Comparison of ENCODE assay signal across 8 mouse cellular contexts in the genomic region with DNA sequence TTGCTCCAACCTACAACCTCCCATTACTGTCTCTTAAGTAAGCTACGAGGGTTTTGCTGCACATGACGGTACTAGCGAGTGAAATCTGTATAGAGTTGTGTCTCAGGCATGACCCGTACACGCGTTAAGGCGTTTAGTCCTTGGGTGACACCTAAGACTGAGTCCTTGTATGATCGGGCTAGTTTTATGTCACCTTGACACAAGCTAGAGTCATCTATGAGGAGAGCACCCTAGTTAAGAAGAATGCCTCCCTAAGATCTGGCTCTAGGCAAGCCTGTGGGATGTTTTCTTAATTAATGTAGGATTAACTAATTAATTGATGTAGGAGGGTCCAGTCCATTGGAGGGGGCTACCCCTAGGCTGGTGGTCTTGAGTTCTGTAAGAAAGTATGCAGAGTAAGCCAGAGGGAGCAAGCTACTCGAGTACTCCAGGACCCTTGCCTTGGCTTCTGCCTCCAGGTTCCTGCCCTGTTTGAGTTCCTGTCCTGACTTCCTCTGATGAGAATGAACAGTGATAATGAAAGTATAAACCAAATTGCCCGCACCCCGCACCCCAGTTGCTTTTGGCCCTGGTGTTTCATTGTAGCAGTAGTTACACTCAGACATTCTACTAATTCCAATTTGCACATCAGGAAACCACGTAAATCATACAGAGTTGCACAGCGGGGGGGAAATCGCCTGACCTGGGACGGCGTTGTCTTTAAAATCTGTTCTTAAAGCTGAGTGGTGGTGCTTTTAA. TPM values are rescaled to one million over a fixed set of nuclear protein-coding genes. Genes with fewer than 3 reads are reported as not detected.
DNase-seq lines count a peak whose midpoint lies in the region; ATAC-seq and TF ChIP-seq lines count a peak whose summit lies in the region.

No protein-coding gene starts in this region.

- H3K9ac ChIP-seq in heart, embryonic 12.5 days: peak overlapping the region; percentile 62
- H3K9ac ChIP-seq in kidney, embryonic 14.5 days (ENCODE audit: low read depth, low read length): peak overlapping the region; percentile 40; the same call in 1 of the 2 replicates

- H3K4me3 ChIP-seq in cortical plate, adult 2 months (ENCODE audit: insufficient read depth, low read length): peak overlapping the region; percentile 91
- peak overlapping the region; percentile 92 for H3K4me3 ChIP-seq in heart, embryonic 12.5 days
- peak overlapping the region; percentile 99 for H3K4me3 ChIP-seq in kidney, embryonic 14.5 days (ENCODE audit: low read length)
- H3K4me3 ChIP-seq in small intestine, adult 2 months (ENCODE audit: low read depth, low read length): peak overlapping the region; percentile 27

- peaks cover 3% of the 10 kb centered on the region; the same call in 1 of the 2 replicates for H3K36me3 ChIP-seq in heart, embryonic 12.5 days
- no peaks in the 10 kb centered on the region; the same call in 1 of the 2 replicates for H3K36me3 ChIP-seq in kidney, embryonic 14.5 days (ENCODE audit: control insufficient read depth, insufficient read depth, low read length)
- no peaks in the 10 kb centered on the region for H3K36me3 ChIP-seq in small intestine, adult 2 months (ENCODE audit: control insufficient read depth, insufficient read depth, low read length)

- peak; percentile 62 for DNase-seq in CD4-positive helper T cell, adult 2 months (ENCODE audit: low read depth, low spot score)
- peak; percentile 36 for DNase-seq in NIH3T3 (ENCODE audit: low read depth)
- peak; percentile 20 for DNase-seq in lung, postnatal 10 days
- no peak for DNase-seq in gastrocnemius, adult 8-10 months (ENCODE audit: low spot score in 2 of 2)

- 24% methylated on average over 16 of the region's 16 CpGs for WGBS in heart, embryonic 12.5 days
- WGBS in kidney, embryonic 14.5 days: 19% methylated on average over 16 of the region's 16 CpGs
- 7% methylated on average over 16 of the region's 16 CpGs for WGBS in small intestine, adult 2 months

- TF ChIP-seq CTCF in cortical plate, adult 2 months (IDR thresholded peaks at IDR 0.05; ENCODE audit: extremely low read depth, insufficient read depth, low read length): no peak
- no peak for TF ChIP-seq CTCF in small intestine, adult 2 months (IDR thresholded peaks at IDR 0.05; ENCODE audit: extremely low read depth, insufficient read length, insufficient replicate concordance, low read depth, low read length)

- 0 out of 2 replicates have a peak, but pooled peaks have one; percentile 43 for ATAC-seq in heart, embryonic 12.5 days (ENCODE audit: insufficient number of reproducible peaks, low FRiP score)
- ATAC-seq in kidney, embryonic 14.5 days (ENCODE audit: low FRiP score, low TSS enrichment): peak; percentile 48; the same call in 1 of the 2 replicates

- no peaks in the 10 kb centered on the region for H3K9me3 ChIP-seq in heart, embryonic 12.5 days (replicated peaks)
- H3K9me3 ChIP-seq in kidney, embryonic 14.5 days (ENCODE audit: control insufficient read depth, low read length): no peaks in the 10 kb centered on the region

- peak overlapping the region; percentile 91 for H3K4me2 ChIP-seq in heart, embryonic 12.5 days
- peak overlapping the region; percentile 76 for H3K4me2 ChIP-seq in kidney, embryonic 14.5 days (replicated peaks; ENCODE audit: low read depth, low read length)

- peaks cover 6% of the 10 kb centered on the region for H3K4me1 ChIP-seq in cortical plate, adult 2 months (ENCODE audit: control insufficient read depth, insufficient read depth, low read length)
- H3K4me1 ChIP-seq in heart, embryonic 12.5 days (replicated peaks): peaks cover 18% of the 10 kb centered on the region
- H3K4me1 ChIP-seq in kidney, embryonic 14.5 days (ENCODE audit: control insufficient read depth, insufficient read depth, low read length): peaks cover 7% of the 10 kb centered on the region; the same call in 1 of the 2 replicates
- H3K4me1 ChIP-seq in small intestine, adult 2 months (ENCODE audit: control insufficient read depth, insufficient read depth, insufficient read length, low read length): peaks cover 6% of the 10 kb centered on the region; the same call in 1 of the 2 replicates

- no peak for TF ChIP-seq POLR2A in cortical plate, adult 2 months (IDR thresholded peaks at IDR 0.05; ENCODE audit: extremely low read depth, insufficient read depth, low read length)
- TF ChIP-seq POLR2A in small intestine, adult 2 months (IDR thresholded peaks at IDR 0.05; ENCODE audit: low read depth, low read length): no peak

- no peak overlapping the region for H3K27ac ChIP-seq in cortical plate, adult 2 months (ENCODE audit: insufficient read depth, low read length)
- H3K27ac ChIP-seq in heart, embryonic 12.5 days (ENCODE audit: poor library complexity, severe bottlenecking): no peak overlapping the region
- H3K27ac ChIP-seq in kidney, embryonic 14.5 days (ENCODE audit: low read depth, low read length): no peak overlapping the region
- H3K27ac ChIP-seq in small intestine, adult 2 months (ENCODE audit: insufficient read depth, low read depth, low read length): 0 out of 2 replicates have a peak overlapping the region, but pooled peaks have one; percentile 19

- H3K27me3 ChIP-seq in heart, embryonic 12.5 days (replicated peaks): no peaks in the 10 kb centered on the region
- H3K27me3 ChIP-seq in kidney, embryonic 14.5 days (ENCODE audit: control insufficient read depth, insufficient read depth, low read length): no peaks in the 10 kb centered on the region
- no peaks in the 10 kb centered on the region for H3K27me3 ChIP-seq in small intestine, adult 2 months (ENCODE audit: control insufficient read depth, insufficient read depth, low read length)

RNA-seq across cellular contexts. Expression of a gene that starts 0.9 kb away (rescaled TPM):
- 16.0 and 17.1 TPM in 2 replicates for polyA plus RNA-seq in cortical plate, adult 2 months (2012; rRNA removed)
- polyA plus RNA-seq in heart, embryonic 12.5 days (2016; fragmentation: Nextera tagmentation; extraction: Ambion mirVana): 15.9 and 17.4 TPM in 2 replicates
- polyA plus RNA-seq in kidney, embryonic 14.5 days (2014; fragmentation: Nextera tagmentation; extraction: Ambion mirVana): 24.6 and 27.9 TPM in 2 replicates
- 1.6 and 4.3 TPM in 2 replicates for polyA plus RNA-seq in small intestine, adult 2 months (2012; rRNA removed)
- 10 to 100 TPM; 14.0 to 16.1 (median 15.5) TPM for total RNA-seq in gastrocnemius, adult 8-10 months (2022)

Comparison
In these comparisons a context has a peak if more than half of its experiments do, and no peak if none do; other contexts are left out.
1. DNase-seq: peak in CD4-positive helper T cell, adult 2 months (single experiment), NIH3T3 (single experiment) and lung, postnatal 10 days (single experiment); none in gastrocnemius, adult 8-10 months (0 of 2).
2. H3K4me3 ChIP-seq: peak in every context shown above with its lines; median percentile 99 in kidney, embryonic 14.5 days; 92 in heart, embryonic 12.5 days; 91 in cortical plate, adult 2 months; 27 in small intestine, adult 2 months.